Mouse (Mus musculus) hindbrain, embryonic 12.5 days (tissue): ENCODE measurements around the gene Tbc1d13. TPM values are rescaled to one million over a fixed set of nuclear protein-coding genes. Genes with fewer than 3 reads are reported as not detected.
A peak's percentile ranks its signal among the peaks of the same experiment; 100 is the strongest.

Source experiments
- ATAC-seq: fragments of 200-750 bp; cut with Nextera tagmentation; 2 replicates; pipeline ENCODE4 v1.8.0; 2017; ENCODE audit warnings: moderate TSS enrichment; ENCODE audit not compliant: low FRiP score
- H3K27ac ChIP-seq: fragments of 300-500 bp; sonication (generic); 2 replicates; pipeline ENCODE4 v1.5.1; 2016; ENCODE audit warnings: mild to moderate bottlenecking
- H3K27me3 ChIP-seq: fragments of 300-500 bp; sonication (generic); 2 replicates; pipeline ENCODE4 v1.6.1; 2016; ENCODE audit warnings: mild to moderate bottlenecking
- H3K36me3 ChIP-seq: fragments of 300-500 bp; sonication (generic); 2 replicates; pipeline ENCODE4 v1.6.1; 2016; ENCODE audit warnings: mild to moderate bottlenecking
- H3K4me1 ChIP-seq: fragments of 300-500 bp; sonication (generic); 2 replicates; pipeline ENCODE4 v1.6.1; 2016
- H3K4me2 ChIP-seq: fragments of 300-500 bp; sonication (generic); replicated peaks from 2 replicates; pipeline ENCODE4 v1.6.1; 2016; ENCODE audit warnings: mild to moderate bottlenecking
- H3K4me3 ChIP-seq: fragments of 300-500 bp; sonication (generic); 2 replicates; pipeline ENCODE4 v1.5.1; 2016; ENCODE audit warnings: mild to moderate bottlenecking
- H3K9ac ChIP-seq: fragments of 300-500 bp; sonication (generic); 2 replicates; pipeline ENCODE4 v1.6.1; 2016; ENCODE audit warnings: mild to moderate bottlenecking, moderate library complexity
- H3K9me3 ChIP-seq: fragments of 300-500 bp; sonication (generic); replicated peaks from 2 replicates; pipeline ENCODE4 v1.6.1; 2016; ENCODE audit warnings: mild to moderate bottlenecking
- WGBS: fragments of 180-500 bp; shearing (Covaris S2); methylation state at CpG from one replicate; pipeline ENCODE4 v1.1.7; 2016; 5-methylcytosine and 5-hydroxymethylcytosine counted together
- polyA plus RNA-seq: library from polyadenylated mRNA; unstranded; fragments of >200 nt; fragmentation: Nextera tagmentation; extraction: Ambion mirVana; gene quantifications from 2 replicates; pipeline ENCODE4 v1.2.1, GENCODE M21; 2016

Tbc1d13 gene
- polyA plus RNA-seq, result 10.3 and 10.6 TPM in 2 replicates

DNA sequence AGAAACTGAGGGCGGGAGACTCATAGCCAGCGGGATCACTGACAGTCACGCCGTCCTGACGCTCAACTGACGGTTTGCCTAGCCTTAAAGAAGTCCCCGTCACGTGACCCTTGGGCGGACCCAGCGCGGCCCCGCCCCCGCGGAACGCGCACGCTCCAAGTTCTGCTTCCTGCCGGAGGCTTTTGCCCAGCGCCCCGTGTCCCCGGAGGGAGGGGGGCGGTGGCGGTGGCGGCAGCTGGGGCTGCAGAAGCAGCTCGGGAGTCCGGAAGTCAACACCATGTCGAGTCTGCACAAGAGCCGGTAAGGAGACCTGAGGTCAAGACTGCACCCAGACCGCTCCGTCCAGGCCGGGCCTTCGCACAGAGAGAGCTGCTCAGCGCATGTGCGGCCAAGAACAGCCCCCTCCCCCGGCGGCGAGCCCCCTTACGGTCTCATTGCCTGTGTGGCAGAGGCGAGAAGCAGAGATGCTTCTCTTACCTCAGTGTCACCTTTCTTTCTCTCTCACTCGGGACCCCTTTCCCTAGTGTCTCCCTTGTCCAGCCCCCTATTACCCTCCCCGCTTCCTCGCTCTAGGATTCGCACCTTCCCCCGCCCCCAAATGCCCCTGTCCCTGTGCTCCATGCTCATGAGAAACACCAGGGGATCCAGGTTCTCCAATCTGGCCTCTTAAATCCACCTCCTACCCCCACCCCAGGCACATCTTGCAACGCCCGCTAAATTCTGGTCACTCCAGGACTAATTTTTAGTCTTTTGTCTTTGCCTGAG lies at the start of gene Tbc1d13:
Tbc1d13 (plus strand) TSS at position 134 of the 765 bp plus-strand sequence.
- H3K9me3 ChIP-seq, result no peaks in the 10 kb centered on the region
- under 1% methylated on average over 46 of the region's 46 CpGs for WGBS
- H3K27ac ChIP-seq, result peak within 1 kb of the TSS; percentile 82
- peak within 1 kb of the TSS; percentile 94 for H3K4me2 ChIP-seq
- peaks cover 15% of the 10 kb centered on the region for H3K36me3 ChIP-seq
- H3K4me3 ChIP-seq, result peak within 1 kb of the TSS; percentile 76
- ATAC-seq, result peak; percentile 93
- no peaks in the 10 kb centered on the region for H3K27me3 ChIP-seq
- H3K9ac ChIP-seq, result peak within 1 kb of the TSS; percentile 86
- H3K4me1 ChIP-seq, result peaks cover 25% of the 10 kb centered on the region

- 0 out of 2 replicates have a peak overlapping the region, but pooled peaks have one; percentile 18 for H3K4me3 ChIP-seq
- WGBS, result 47% methylated on average over 5 of the region's 5 CpGs
- H3K4me2 ChIP-seq, result peak overlapping the region; percentile 46
- H3K27me3 ChIP-seq, result no peaks in the 10 kb centered on the region
- H3K27ac ChIP-seq, result no peak overlapping the region
- H3K36me3 ChIP-seq, result no peaks in the 10 kb centered on the region; the same call in 1 of the 2 replicates
- H3K9me3 ChIP-seq, result no peaks in the 10 kb centered on the region
- no peak for ATAC-seq
- H3K9ac ChIP-seq, result 0 out of 2 replicates have a peak overlapping the region, but pooled peaks have one; percentile 35
- H3K4me1 ChIP-seq, result peaks cover 11% of the 10 kb centered on the region
These were observed 49.4 kb upstream of the Tbc1d13 start for GRCm38 (mm10) chr2:30084113-30084512.

GRCm38 (mm10) chr2:30084632-30085031 lies 48.9 kb upstream of the Tbc1d13 start:
- Histone ChIP-seq H3K4me2 (peak overlapping the region; percentile 46), H3K27ac (no peak overlapping the region), H3K4me1 (peaks cover 11% of the 10 kb centered on the region), H3K27me3 (no peaks in the 10 kb centered on the region), H3K9ac (peak overlapping the region; percentile 35), H3K36me3 (no peaks in the 10 kb centered on the region; the same call in 1 of the 2 replicates), H3K9me3 (no peaks in the 10 kb centered on the region), H3K4me3 (peak overlapping the region; percentile 18)
- WGBS, result 8% methylated on average over 12 of the region's 12 CpGs
- peak; percentile 80 for ATAC-seq

DNA sequence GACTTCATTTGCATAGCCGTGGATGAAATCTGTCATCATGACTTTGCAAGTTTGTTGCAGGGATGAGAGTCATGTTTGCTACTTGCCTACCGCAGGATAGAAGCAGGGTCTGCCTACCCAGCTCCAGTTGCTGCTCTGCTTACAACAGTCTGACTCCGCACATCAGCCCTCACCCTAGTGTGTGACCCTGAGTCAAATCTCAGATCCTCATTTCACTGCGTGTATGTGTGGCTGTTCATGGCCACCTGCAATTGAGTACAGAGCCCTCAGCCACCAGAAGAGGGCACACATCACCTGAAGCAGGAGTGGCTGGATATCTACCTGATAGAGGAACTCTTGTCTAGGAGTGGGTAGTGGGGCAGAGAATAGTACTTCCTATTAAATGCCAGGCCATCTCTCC lies 46.2 kb upstream of the Tbc1d13 start:
- ATAC-seq, result no peak
- H3K36me3 ChIP-seq, result peaks cover 12% of the 10 kb centered on the region
- WGBS, result 92% methylated on average over 4 of the region's 4 CpGs

GRCm38 (mm10) chr2:30091521-30091920 lies 42.0 kb upstream of the Tbc1d13 start:
- Histone ChIP-seq H3K4me3 (no peak overlapping the region), H3K9ac (no peak overlapping the region; the same call in 1 of the 2 replicates)
- WGBS, result 96% methylated on average over 12 of the region's 12 CpGs

More for the DNA sequence above, 46.2 kb upstream of the Tbc1d13 start:
- no peaks in the 10 kb centered on the region for H3K27me3 ChIP-seq
- peaks cover 12% of the 10 kb centered on the region for H3K4me1 ChIP-seq
- H3K9me3 ChIP-seq, result no peaks in the 10 kb centered on the region
- H3K4me2 ChIP-seq, result no peak overlapping the region
- no peak overlapping the region for H3K27ac ChIP-seq
- H3K9ac ChIP-seq, result no peak overlapping the region
- H3K4me3 ChIP-seq, result no peak overlapping the region

DNA sequence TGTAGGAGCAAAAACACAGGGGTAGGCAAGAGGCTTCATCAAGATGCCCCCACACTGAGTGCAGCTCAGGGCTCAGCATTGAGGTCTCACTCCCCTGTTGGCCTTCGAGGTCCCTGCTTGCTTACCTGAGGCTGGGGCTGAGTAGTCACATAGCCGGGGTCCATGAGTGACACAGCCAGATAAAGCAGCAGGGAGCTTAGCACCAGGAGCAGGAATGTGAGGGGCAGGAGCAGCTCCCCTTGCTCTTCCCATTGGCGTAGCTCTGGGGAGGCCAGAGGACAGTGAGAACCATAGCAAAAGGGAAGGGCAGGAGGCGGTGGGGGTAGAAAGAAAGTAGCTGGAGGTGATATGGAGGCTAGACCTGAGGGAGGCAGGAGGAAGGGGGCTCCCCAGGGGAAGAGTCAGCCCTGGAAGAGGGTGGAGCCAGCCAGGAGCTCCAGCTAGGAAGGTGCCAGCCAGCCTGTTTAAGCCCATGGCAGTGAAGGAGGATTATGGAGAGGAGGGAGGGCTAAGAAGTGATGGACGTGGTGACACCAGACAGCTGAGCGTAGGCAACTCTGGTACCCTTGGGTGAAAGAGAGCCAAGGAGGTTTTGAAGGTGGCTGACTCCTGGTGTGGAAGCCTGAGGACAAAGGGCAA lies 41.1 kb upstream of the Tbc1d13 start:
- H3K9ac ChIP-seq, result no peak overlapping the region
- WGBS, result 57% methylated on average over 6 of the region's 6 CpGs

More at GRCm38 (mm10) chr2:30091521-30091920, 42.0 kb upstream of the Tbc1d13 start:
- ATAC-seq, result no peak
- Histone ChIP-seq H3K27ac (no peak overlapping the region), H3K36me3 (peaks cover 19% of the 10 kb centered on the region), H3K4me2 (no peak overlapping the region), H3K9me3 (no peaks in the 10 kb centered on the region), H3K27me3 (no peaks in the 10 kb centered on the region), H3K4me1 (peaks cover 18% of the 10 kb centered on the region)

DNA sequence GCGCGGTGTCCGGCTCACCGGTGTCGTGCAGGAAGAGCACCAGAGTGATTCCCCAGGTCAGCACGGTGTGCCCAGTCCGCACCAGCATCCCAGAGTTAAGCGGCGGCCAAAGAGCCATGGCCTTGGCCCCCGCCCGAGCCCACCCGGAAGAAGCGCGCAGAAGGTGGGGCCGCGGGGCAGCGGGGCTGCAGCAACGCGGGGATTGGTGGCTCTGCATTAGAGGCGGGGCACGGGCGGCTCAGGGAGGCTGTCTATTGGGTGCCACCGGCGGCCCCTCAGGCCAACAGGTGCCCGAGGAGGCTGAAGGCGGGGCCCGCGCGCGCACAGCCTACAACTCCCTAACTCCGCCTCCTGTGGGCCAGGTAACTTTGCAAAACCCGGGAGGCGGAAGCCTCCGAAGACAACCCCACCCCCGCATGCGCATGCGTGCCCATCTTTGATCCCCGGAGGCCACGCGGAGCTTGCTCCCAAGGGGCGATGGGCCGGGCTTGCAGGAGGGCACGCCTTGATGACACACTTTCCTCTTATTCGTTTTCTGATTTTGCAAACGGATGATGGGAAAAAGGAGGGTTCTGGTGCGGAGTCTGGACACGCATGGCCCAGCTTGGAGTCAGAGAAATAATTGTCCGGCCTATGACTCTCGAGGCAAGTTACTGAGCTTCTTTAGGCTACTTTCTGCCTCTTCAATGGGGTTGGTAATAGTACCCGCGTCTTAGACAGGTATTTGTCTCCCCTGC lies 39.9 kb upstream of the Tbc1d13 start, which contains the start of gene Zdhhc12:
Zdhhc12 (minus strand) TSS at position 178 of the 737 bp plus-strand sequence.
- Histone ChIP-seq H3K9me3 (no peaks in the 10 kb centered on the region), H3K27me3 (no peaks in the 10 kb centered on the region), H3K4me2 (peak within 1 kb of the TSS; percentile 76), H3K9ac (peak within 1 kb of the TSS; percentile 71), H3K36me3 (peaks cover 34% of the 10 kb centered on the region), H3K4me1 (peaks cover 18% of the 10 kb centered on the region), H3K4me3 (peak within 1 kb of the TSS; percentile 58), H3K27ac (0 out of 2 replicates have a peak within 1 kb of the TSS, but pooled peaks have one; percentile 40)
- under 1% methylated on average over 50 of the region's 51 CpGs for WGBS
- peak; percentile 92 for ATAC-seq

More for the DNA sequence above, 41.1 kb upstream of the Tbc1d13 start:
- peak overlapping the region; percentile 76 for H3K4me2 ChIP-seq
- H3K36me3 ChIP-seq, result peaks cover 25% of the 10 kb centered on the region
- ATAC-seq, result no peak
- H3K4me3 ChIP-seq, result peak overlapping the region; percentile 58
- no peaks in the 10 kb centered on the region for H3K27me3 ChIP-seq
- no peak overlapping the region for H3K27ac ChIP-seq
- peaks cover 18% of the 10 kb centered on the region for H3K4me1 ChIP-seq
- no peaks in the 10 kb centered on the region for H3K9me3 ChIP-seq

DNA sequence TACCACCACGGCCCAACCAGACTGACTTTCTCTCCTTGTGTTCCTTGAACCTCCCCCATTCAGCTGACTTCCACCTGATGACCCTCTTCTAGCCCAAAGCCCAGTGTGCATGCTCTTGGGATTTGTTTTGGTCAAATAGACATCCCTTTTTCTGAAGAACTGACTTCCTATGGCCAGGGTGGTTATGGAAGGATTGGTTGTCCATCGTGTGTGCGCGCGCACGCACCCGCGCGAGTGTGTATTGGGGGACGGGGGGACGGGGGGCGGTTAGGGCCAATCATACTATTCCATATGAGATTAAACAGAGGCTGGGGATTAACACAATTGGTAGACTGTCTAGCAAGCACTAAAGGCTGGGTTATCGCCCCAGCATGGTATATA lies 39.3 kb upstream of the Tbc1d13 start:
- 0 out of 2 replicates have a peak, but pooled peaks have one; percentile 3 for ATAC-seq
- Histone ChIP-seq H3K27ac (0 out of 2 replicates have a peak overlapping the region, but pooled peaks have one; percentile 40), H3K4me1 (peaks cover 18% of the 10 kb centered on the region), H3K27me3 (no peaks in the 10 kb centered on the region), H3K9ac (peak overlapping the region; percentile 71), H3K4me2 (peak overlapping the region; percentile 76), H3K9me3 (no peaks in the 10 kb centered on the region), H3K4me3 (peak overlapping the region; percentile 58), H3K36me3 (peaks cover 40% of the 10 kb centered on the region)
- 2% methylated on average over 13 of the region's 13 CpGs for WGBS

DNA sequence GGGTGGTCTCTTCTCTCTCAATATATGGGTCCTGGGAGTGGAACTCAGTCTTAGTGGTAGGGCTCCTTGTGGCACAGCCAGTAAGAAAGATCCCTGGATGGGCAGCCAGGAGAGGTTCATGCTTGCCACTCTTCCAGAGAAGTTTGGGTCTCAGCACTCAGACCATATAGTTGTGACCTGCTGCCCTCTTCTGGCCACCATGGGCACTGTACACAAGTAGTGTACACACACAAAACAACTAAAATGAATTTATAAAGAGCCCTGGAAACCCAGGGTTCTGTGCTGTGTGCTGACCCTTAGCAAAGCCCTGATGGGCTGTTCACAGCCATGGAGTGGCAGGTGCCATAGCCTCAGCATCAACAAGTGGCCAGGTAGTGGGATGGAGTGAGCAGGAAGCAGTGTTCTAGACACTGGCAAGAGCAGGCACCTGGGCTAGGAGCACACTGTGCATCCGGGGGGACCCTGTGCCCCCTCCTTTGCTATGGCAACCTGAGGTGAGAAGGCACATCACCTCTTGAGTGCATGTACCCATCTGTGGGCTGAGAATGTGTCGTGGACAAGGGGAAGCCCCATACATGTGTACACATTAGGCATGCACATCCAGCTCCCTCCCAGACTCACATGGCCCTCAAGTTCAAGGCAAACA lies 37.5 kb upstream of the Tbc1d13 start:
- H3K9ac ChIP-seq, result no peak overlapping the region
- no peaks in the 10 kb centered on the region for H3K27me3 ChIP-seq
- H3K36me3 ChIP-seq, result peaks cover 52% of the 10 kb centered on the region
- 87% methylated on average over 2 of the region's 2 CpGs for WGBS
- no peaks in the 10 kb centered on the region for H3K9me3 ChIP-seq
- no peak overlapping the region for H3K4me2 ChIP-seq
- ATAC-seq, result no peak
- no peak overlapping the region for H3K27ac ChIP-seq
- H3K4me1 ChIP-seq, result peaks cover 18% of the 10 kb centered on the region
- H3K4me3 ChIP-seq, result no peak overlapping the region

GRCm38 (mm10) chr2:30100214-30100613 lies 33.3 kb upstream of the Tbc1d13 start:
- no peak for ATAC-seq
- Histone ChIP-seq H3K9me3 (no peaks in the 10 kb centered on the region), H3K27me3 (no peaks in the 10 kb centered on the region), H3K27ac (no peak overlapping the region), H3K4me1 (no peaks in the 10 kb centered on the region), H3K4me3 (no peak overlapping the region), H3K4me2 (no peak overlapping the region), H3K9ac (no peak overlapping the region), H3K36me3 (peaks cover 85% of the 10 kb centered on the region)
- WGBS, result 70% methylated on average over 4 of the region's 4 CpGs

- peaks cover 90% of the 10 kb centered on the region for H3K36me3 ChIP-seq
- H3K27me3 ChIP-seq, result no peaks in the 10 kb centered on the region
- ATAC-seq, result no peak
- H3K9me3 ChIP-seq, result no peaks in the 10 kb centered on the region
- no peak overlapping the region for H3K4me2 ChIP-seq
- H3K4me1 ChIP-seq, result no peaks in the 10 kb centered on the region
- no peak overlapping the region for H3K27ac ChIP-seq
- no peak overlapping the region for H3K4me3 ChIP-seq
- H3K9ac ChIP-seq, result no peak overlapping the region
These were observed 27.2 kb upstream of the Tbc1d13 start for GRCm38 (mm10) chr2:30106364-30106763.
